Mouse (Mus musculus): ENCODE data around the gene Larp1b. TPM values are rescaled to one million over a fixed set of nuclear protein-coding genes. Genes with fewer than 3 reads are reported as not detected.

Gene Larp1b
- polyA plus RNA-seq, 1 experiment from 2014 or later, result 14.0 TPM

DNA sequence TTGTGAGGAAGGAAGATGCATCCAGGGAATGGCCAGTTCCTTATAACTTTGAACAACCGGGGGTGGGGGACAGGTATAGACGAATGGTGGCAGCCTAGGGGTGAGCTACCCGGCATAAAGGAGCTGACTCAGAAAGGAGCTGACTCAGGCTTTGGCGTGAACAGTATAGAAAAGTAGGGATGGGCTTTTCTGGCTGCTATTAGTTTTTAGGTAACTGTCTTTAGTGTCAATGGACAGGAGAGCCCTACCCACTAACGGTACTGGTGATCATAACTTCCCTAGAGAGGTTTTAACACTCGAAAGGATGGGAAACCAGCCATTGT, 134.1 kb downstream of the Larp1b start:
- peak overlapping the region; percentile 94 for H3K27ac ChIP-seq (ENCODE audit: low read length)
- H3K9me3 ChIP-seq (replicated peaks; ENCODE audit: control insufficient read depth, low read length), result no peaks in the 10 kb centered on the region
- peak overlapping the region; percentile 95 for H3K9ac ChIP-seq (ENCODE audit: low read length)
- peak overlapping the region; percentile 98 for H3K4me3 ChIP-seq (ENCODE audit: low read length)
- no peaks in the 10 kb centered on the region; the same call in 1 of the 2 replicates for H3K36me3 ChIP-seq (ENCODE audit: control insufficient read depth, insufficient read depth)
- peak overlapping the region; percentile 86 for H3K4me2 ChIP-seq (ENCODE audit: low read depth, low read length)
- H3K27me3 ChIP-seq (ENCODE audit: control insufficient read depth, insufficient read depth, low read length), result no peaks in the 10 kb centered on the region
- 1% methylated on average over 6 of the region's 6 CpGs for WGBS
- peaks cover 9% of the 10 kb centered on the region for H3K4me1 ChIP-seq (ENCODE audit: control insufficient read depth, insufficient read depth, low read length)
- ATAC-seq (replicated peaks; ENCODE audit: extremely low read depth, insufficient read depth, low FRiP score), result peak; percentile 12

DNA sequence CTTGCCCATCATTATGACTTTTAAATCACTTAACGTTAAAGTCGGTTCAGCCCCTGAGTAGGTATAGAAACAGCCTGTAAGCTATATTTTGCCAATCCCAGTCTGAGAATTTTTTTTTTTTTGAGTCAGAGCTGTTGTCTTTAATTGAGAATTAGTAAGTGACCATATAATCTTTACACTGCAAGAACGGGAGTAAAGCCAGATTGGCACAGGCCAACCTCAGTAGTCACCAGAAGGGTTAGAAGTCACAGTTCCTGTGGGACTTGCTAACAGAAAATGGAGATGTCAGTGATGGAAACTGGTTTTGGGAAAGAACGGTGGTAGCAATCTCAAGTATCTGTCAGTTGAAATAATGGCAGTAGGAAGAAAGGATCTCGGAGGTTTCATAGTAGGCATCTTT, 134.8 kb downstream of the Larp1b start:
- Histone ChIP-seq H3K27me3 (ENCODE audit: control insufficient read depth, insufficient read depth, low read length) (no peaks in the 10 kb centered on the region), H3K9ac (ENCODE audit: low read length) (no peak overlapping the region), H3K9me3 (replicated peaks; ENCODE audit: control insufficient read depth, low read length) (no peaks in the 10 kb centered on the region), H3K4me1 (ENCODE audit: control insufficient read depth, insufficient read depth, low read length) (peaks cover 11% of the 10 kb centered on the region), H3K4me3 (ENCODE audit: low read length) (no peak overlapping the region), H3K36me3 (ENCODE audit: control insufficient read depth, insufficient read depth) (no peaks in the 10 kb centered on the region; the same call in 1 of the 2 replicates), H3K4me2 (ENCODE audit: low read depth, low read length) (no peak overlapping the region), H3K27ac (ENCODE audit: low read length) (no peak overlapping the region)
- WGBS, result 81% methylated on average over 5 of the region's 5 CpGs
- ATAC-seq (replicated peaks; ENCODE audit: extremely low read depth, insufficient read depth, low FRiP score), result no peak

GRCm38 (mm10) chr3:41087071-41087470, 137.4 kb downstream of the Larp1b start:
- H3K27ac ChIP-seq (ENCODE audit: low read length), result no peak overlapping the region

More at GRCm38 (mm10) chr3:41087071-41087470, 137.4 kb downstream of the Larp1b start:
- no peak overlapping the region for H3K9ac ChIP-seq (ENCODE audit: low read length)
- H3K4me1 ChIP-seq (ENCODE audit: control insufficient read depth, insufficient read depth, low read length), result 0 out of 2 replicates have a peak, but pooled peaks cover 4% of the 10 kb centered on the region
- no peaks in the 10 kb centered on the region for H3K27me3 ChIP-seq (ENCODE audit: control insufficient read depth, insufficient read depth, low read length)
- no peak overlapping the region for H3K4me2 ChIP-seq (ENCODE audit: low read depth, low read length)
- H3K4me3 ChIP-seq (ENCODE audit: low read length), result no peak overlapping the region
- H3K36me3 ChIP-seq (ENCODE audit: control insufficient read depth, insufficient read depth), result no peaks in the 10 kb centered on the region
- ATAC-seq (replicated peaks; ENCODE audit: extremely low read depth, insufficient read depth, low FRiP score), result no peak
- no peaks in the 10 kb centered on the region for H3K9me3 ChIP-seq (replicated peaks; ENCODE audit: control insufficient read depth, low read length)

Other genes starting within 250 kb of the Larp1b start
- 0.64 and 0.95 TPM in 2 replicates for gene Slc25a31, start 241.0 kb upstream of the Larp1b start, polyA plus RNA-seq (2015; fragmentation: Nextera tagmentation; extraction: Ambion mirVana)
- gene Hspa4l, start 205.3 kb upstream of the Larp1b start, polyA plus RNA-seq (2015; fragmentation: Nextera tagmentation; extraction: Ambion mirVana), result 35.7 and 37.7 TPM in 2 replicates
- 36.5 TPM in 2 replicates for gene Plk4, start 149.8 kb upstream of the Larp1b start, polyA plus RNA-seq (2015; fragmentation: Nextera tagmentation; extraction: Ambion mirVana)
- 6.9 and 8.6 TPM in 2 replicates for gene Mfsd8, start 102.9 kb upstream of the Larp1b start, polyA plus RNA-seq (2015; fragmentation: Nextera tagmentation; extraction: Ambion mirVana)
- gene Abhd18, start 102.9 kb upstream of the Larp1b start, polyA plus RNA-seq (2015; fragmentation: Nextera tagmentation; extraction: Ambion mirVana), result 16.6 and 20.1 TPM in 2 replicates
- gene 1700034I23Rik, start 47.3 kb upstream of the Larp1b start, polyA plus RNA-seq (2015; fragmentation: Nextera tagmentation; extraction: Ambion mirVana), result 0.17 TPM in 2 replicates
- gene Pgrmc2, start 133.2 kb downstream of the Larp1b start, polyA plus RNA-seq (2015; fragmentation: Nextera tagmentation; extraction: Ambion mirVana), result 45.7 and 47.8 TPM in 2 replicates

Measured in heart, embryonic 16.5 days (tissue).